Mouse (Mus musculus): ENCODE data around the gene Arid1b. TPM values are rescaled to one million over a fixed set of nuclear protein-coding genes. Genes with fewer than 3 reads are reported as not detected.

Arid1b gene
- polyA plus RNA-seq, 1 experiment from 2014 or later, result 12.2 TPM

- Histone ChIP-seq H3K9me3 (ENCODE audit: control insufficient read depth, low read length) (no peaks in the 10 kb centered on the region), H3K27me3 (ENCODE audit: control insufficient read depth, insufficient read depth, low read length) (no peaks in the 10 kb centered on the region), H3K27ac (ENCODE audit: low read depth, low read length) (no peak overlapping the region), H3K9ac (ENCODE audit: low read length) (no peak overlapping the region), H3K36me3 (ENCODE audit: control insufficient read depth, insufficient read depth, low read length) (no peaks in the 10 kb centered on the region), H3K4me3 (ENCODE audit: low read depth, low read length) (no peak overlapping the region), H3K4me2 (no peak overlapping the region), H3K4me1 (ENCODE audit: control insufficient read depth, insufficient read depth, low read length) (peaks cover 16% of the 10 kb centered on the region)
- no peak for DNase-seq (ENCODE audit: low spot score, missing footprints)
- WGBS, result 36% methylated on average over 11 of the region's 11 CpGs
- ATAC-seq (ENCODE audit: low FRiP score), result no peak
Observed at GRCm38 (mm10) chr17:5021303-5022003, 27.3 kb downstream of the Arid1b start.

GRCm38 (mm10) chr17:5022019-5022544, 27.9 kb downstream of the Arid1b start:
- 56% methylated on average over 9 of the region's 9 CpGs for WGBS
- no peaks in the 10 kb centered on the region for H3K9me3 ChIP-seq (ENCODE audit: control insufficient read depth, low read length)
- no peak overlapping the region for H3K27ac ChIP-seq (ENCODE audit: low read depth, low read length)
- no peaks in the 10 kb centered on the region for H3K27me3 ChIP-seq (ENCODE audit: control insufficient read depth, insufficient read depth, low read length)
- H3K4me2 ChIP-seq, result no peak overlapping the region
- DNase-seq (ENCODE audit: low spot score, missing footprints) (no peak), ATAC-seq (ENCODE audit: low FRiP score) (no peak)
- H3K4me1 ChIP-seq (ENCODE audit: control insufficient read depth, insufficient read depth, low read length), result peaks cover 16% of the 10 kb centered on the region
- H3K4me3 ChIP-seq (ENCODE audit: low read depth, low read length), result no peak overlapping the region
- H3K9ac ChIP-seq (ENCODE audit: low read length), result no peak overlapping the region
- no peaks in the 10 kb centered on the region for H3K36me3 ChIP-seq (ENCODE audit: control insufficient read depth, insufficient read depth, low read length)

- Histone ChIP-seq H3K27me3 (ENCODE audit: control insufficient read depth, insufficient read depth, low read length) (no peaks in the 10 kb centered on the region), H3K36me3 (ENCODE audit: control insufficient read depth, insufficient read depth, low read length) (no peaks in the 10 kb centered on the region), H3K4me3 (ENCODE audit: low read depth, low read length) (no peak overlapping the region), H3K4me2 (no peak overlapping the region), H3K9ac (ENCODE audit: low read length) (no peak overlapping the region), H3K27ac (ENCODE audit: low read depth, low read length) (no peak overlapping the region), H3K9me3 (ENCODE audit: control insufficient read depth, low read length) (no peaks in the 10 kb centered on the region), H3K4me1 (ENCODE audit: control insufficient read depth, insufficient read depth, low read length) (peaks cover 16% of the 10 kb centered on the region)
- WGBS, result 83% methylated on average over 10 of the region's 10 CpGs
- no peak for ATAC-seq (ENCODE audit: low FRiP score)
- DNase-seq (ENCODE audit: low spot score, missing footprints), result no peak
Observed at GRCm38 (mm10) chr17:5023745-5024144, 29.6 kb downstream of the Arid1b start.

GRCm38 (mm10) chr17:5025400-5025799, 31.3 kb downstream of the Arid1b start:
- H3K4me2 ChIP-seq, result no peak overlapping the region
- H3K9ac ChIP-seq (ENCODE audit: low read length), result no peak overlapping the region
- 95% methylated on average over 1 of the region's 1 CpGs for WGBS
- no peak overlapping the region for H3K4me3 ChIP-seq (ENCODE audit: low read depth, low read length)
- DNase-seq (ENCODE audit: low spot score, missing footprints) (no peak), ATAC-seq (ENCODE audit: low FRiP score) (no peak)
- H3K36me3 ChIP-seq (ENCODE audit: control insufficient read depth, insufficient read depth, low read length), result no peaks in the 10 kb centered on the region
- no peaks in the 10 kb centered on the region for H3K9me3 ChIP-seq (ENCODE audit: control insufficient read depth, low read length)
- no peak overlapping the region for H3K27ac ChIP-seq (ENCODE audit: low read depth, low read length)
- H3K4me1 ChIP-seq (ENCODE audit: control insufficient read depth, insufficient read depth, low read length), result peaks cover 21% of the 10 kb centered on the region
- no peaks in the 10 kb centered on the region for H3K27me3 ChIP-seq (ENCODE audit: control insufficient read depth, insufficient read depth, low read length)

- Histone ChIP-seq H3K9me3 (ENCODE audit: control insufficient read depth, low read length) (no peaks in the 10 kb centered on the region), H3K4me1 (ENCODE audit: control insufficient read depth, insufficient read depth, low read length) (peaks cover 14% of the 10 kb centered on the region), H3K36me3 (ENCODE audit: control insufficient read depth, insufficient read depth, low read length) (no peaks in the 10 kb centered on the region), H3K27ac (ENCODE audit: low read depth, low read length) (no peak overlapping the region), H3K4me3 (ENCODE audit: low read depth, low read length) (no peak overlapping the region), H3K27me3 (ENCODE audit: control insufficient read depth, insufficient read depth, low read length) (no peaks in the 10 kb centered on the region), H3K4me2 (no peak overlapping the region), H3K9ac (ENCODE audit: low read length) (no peak overlapping the region)
- ATAC-seq (ENCODE audit: low FRiP score) (no peak), DNase-seq (ENCODE audit: low spot score, missing footprints) (no peak)
- 73% methylated on average over 2 of the region's 2 CpGs for WGBS
Observed at GRCm38 (mm10) chr17:5026578-5026977, 32.4 kb downstream of the Arid1b start.

- H3K9me3 ChIP-seq (ENCODE audit: control insufficient read depth, low read length), result no peaks in the 10 kb centered on the region
- H3K4me3 ChIP-seq (ENCODE audit: low read depth, low read length), result no peak overlapping the region
- no peak overlapping the region for H3K27ac ChIP-seq (ENCODE audit: low read depth, low read length)
- no peak for ATAC-seq (ENCODE audit: low FRiP score)
- 0 out of 2 replicates have a peak, but pooled peaks cover 5% of the 10 kb centered on the region for H3K4me1 ChIP-seq (ENCODE audit: control insufficient read depth, insufficient read depth, low read length)
- WGBS, result 96% methylated on average over 4 of the region's 4 CpGs
- no peak for DNase-seq (ENCODE audit: low spot score, missing footprints)
- H3K27me3 ChIP-seq (ENCODE audit: control insufficient read depth, insufficient read depth, low read length), result no peaks in the 10 kb centered on the region
- H3K9ac ChIP-seq (ENCODE audit: low read length), result no peak overlapping the region
- no peaks in the 10 kb centered on the region for H3K36me3 ChIP-seq (ENCODE audit: control insufficient read depth, insufficient read depth, low read length)
- H3K4me2 ChIP-seq, result no peak overlapping the region
Observed at GRCm38 (mm10) chr17:5029148-5029547, 35.0 kb downstream of the Arid1b start.

GRCm38 (mm10) chr17:5030290-5030689, 36.2 kb downstream of the Arid1b start:
- DNase-seq (ENCODE audit: low spot score, missing footprints) (no peak), ATAC-seq (ENCODE audit: low FRiP score) (no peak)
- Histone ChIP-seq H3K9me3 (ENCODE audit: control insufficient read depth, low read length) (no peaks in the 10 kb centered on the region), H3K36me3 (ENCODE audit: control insufficient read depth, insufficient read depth, low read length) (no peaks in the 10 kb centered on the region), H3K4me3 (ENCODE audit: low read depth, low read length) (no peak overlapping the region), H3K9ac (ENCODE audit: low read length) (no peak overlapping the region), H3K27me3 (ENCODE audit: control insufficient read depth, insufficient read depth, low read length) (no peaks in the 10 kb centered on the region), H3K27ac (ENCODE audit: low read depth, low read length) (no peak overlapping the region), H3K4me2 (no peak overlapping the region), H3K4me1 (ENCODE audit: control insufficient read depth, insufficient read depth, low read length) (0 out of 2 replicates have a peak, but pooled peaks cover 5% of the 10 kb centered on the region)
- WGBS, result 85% methylated on average over 2 of the region's 2 CpGs

GRCm38 (mm10) chr17:5033346-5033745, 39.2 kb downstream of the Arid1b start:
- no peak for DNase-seq (ENCODE audit: low spot score, missing footprints)
- no peak for ATAC-seq (ENCODE audit: low FRiP score)
- H3K4me2 ChIP-seq, result no peak overlapping the region
- H3K27ac ChIP-seq (ENCODE audit: low read depth, low read length), result no peak overlapping the region
- 86% methylated on average over 3 of the region's 3 CpGs for WGBS
- no peaks in the 10 kb centered on the region for H3K27me3 ChIP-seq (ENCODE audit: control insufficient read depth, insufficient read depth, low read length)
- no peak overlapping the region for H3K9ac ChIP-seq (ENCODE audit: low read length)
- no peak overlapping the region for H3K4me3 ChIP-seq (ENCODE audit: low read depth, low read length)
- H3K4me1 ChIP-seq (ENCODE audit: control insufficient read depth, insufficient read depth, low read length), result 0 out of 2 replicates have a peak, but pooled peaks cover 5% of the 10 kb centered on the region
- no peaks in the 10 kb centered on the region for H3K36me3 ChIP-seq (ENCODE audit: control insufficient read depth, insufficient read depth, low read length)
- H3K9me3 ChIP-seq (ENCODE audit: control insufficient read depth, low read length), result no peaks in the 10 kb centered on the region

GRCm38 (mm10) chr17:5034201-5034600, 40.1 kb downstream of the Arid1b start:
- no peak overlapping the region for H3K9ac ChIP-seq (ENCODE audit: low read length)
- no peak for ATAC-seq (ENCODE audit: low FRiP score)
- WGBS, result 97% methylated on average over 3 of the region's 3 CpGs

More at GRCm38 (mm10) chr17:5034201-5034600, 40.1 kb downstream of the Arid1b start:
- Histone ChIP-seq H3K27me3 (ENCODE audit: control insufficient read depth, insufficient read depth, low read length) (no peaks in the 10 kb centered on the region), H3K4me2 (no peak overlapping the region), H3K9me3 (ENCODE audit: control insufficient read depth, low read length) (no peaks in the 10 kb centered on the region), H3K4me3 (ENCODE audit: low read depth, low read length) (no peak overlapping the region), H3K4me1 (ENCODE audit: control insufficient read depth, insufficient read depth, low read length) (0 out of 2 replicates have a peak, but pooled peaks cover 5% of the 10 kb centered on the region), H3K27ac (ENCODE audit: low read depth, low read length) (no peak overlapping the region), H3K36me3 (ENCODE audit: control insufficient read depth, insufficient read depth, low read length) (no peaks in the 10 kb centered on the region)
- no peak for DNase-seq (ENCODE audit: low spot score, missing footprints)
